Mouse (Mus musculus) stomach, postnatal 0 days (tissue): ENCODE measurements at regions not wholly inside any gene's neighbourhood (a gene's known extent, or its start where the extent isn't known, plus 50 kb on each side); places are given as distances from the start of the nearest gene placed in this dataset.

ENCODE experiments used
- ATAC-seq: fragments of 200-750 bp; cut with Nextera tagmentation; 2 replicates; pipeline ENCODE4 v1.8.0; 2017; ENCODE audit not compliant: low FRiP score, low TSS enrichment
- DNase-seq: peaks from one replicate; pipeline ENCODE4 v3.0.0-alpha.2; 2016; ENCODE audit warnings: low spot score
- H3K27ac ChIP-seq: fragments of 300-500 bp; sonication (generic); replicated peaks from 2 replicates; pipeline ENCODE4 v1.5.1; 2014; ENCODE audit warnings: mild to moderate bottlenecking, control low read depth
- H3K27me3 ChIP-seq: fragments of 300-500 bp; sonication (generic); 2 replicates; pipeline ENCODE4 v1.6.1; 2014; ENCODE audit warnings: low read length; ENCODE audit not compliant: control insufficient read depth, insufficient read depth
- H3K36me3 ChIP-seq: fragments of 300-500 bp; sonication (generic); 2 replicates; pipeline ENCODE4 v1.6.1; 2014; ENCODE audit warnings: low read length, mixed read lengths; ENCODE audit not compliant: control insufficient read depth, insufficient read depth
- H3K4me1 ChIP-seq: fragments of 300-500 bp; sonication (generic); replicated peaks from 2 replicates; pipeline ENCODE4 v1.6.1; 2014; ENCODE audit warnings: antibody characterized with exemption; ENCODE audit not compliant: control insufficient read depth, insufficient read depth
- H3K4me2 ChIP-seq: fragments of 300-500 bp; sonication (generic); replicated peaks from 2 replicates; pipeline ENCODE4 v1.6.1; 2014; ENCODE audit warnings: low read depth, mild to moderate bottlenecking, control low read depth, moderate library complexity
- H3K4me3 ChIP-seq: fragments of 300-500 bp; sonication (generic); 2 replicates; pipeline ENCODE4 v1.5.1; 2014; ENCODE audit warnings: low read depth, low read length, control low read depth
- H3K9ac ChIP-seq: fragments of 300-500 bp; sonication (generic); 2 replicates; pipeline ENCODE4 v1.6.1; 2014; ENCODE audit warnings: mild to moderate bottlenecking, low read length, control low read depth, mixed read lengths
- H3K9me3 ChIP-seq: fragments of 300-500 bp; sonication (generic); 2 replicates; pipeline ENCODE4 v1.6.1; 2016; ENCODE audit warnings: low read length; ENCODE audit not compliant: control insufficient read depth
- CTCF ChIP-seq: IDR thresholded peaks from 2 replicates; pipeline ENCODE4 v1.5.1; 2016; ENCODE audit warnings: antibody characterized with exemption, low read depth, mild to moderate bottlenecking, moderate library complexity
- WGBS: fragments of 180-500 bp; shearing (Covaris S2); extraction: QIAGEN DNeasy Blood & Tissue Kit; methylation state at CpG from one replicate; pipeline ENCODE4 v1.1.7; 2014; 5-methylcytosine and 5-hydroxymethylcytosine counted together

- no peak for TF ChIP-seq CTCF
- Histone ChIP-seq H3K4me3 (no peak overlapping the region), H3K9ac (no peak overlapping the region), H3K27me3 (no peaks in the 10 kb centered on the region), H3K27ac (no peak overlapping the region), H3K9me3 (peaks cover 8% of the 10 kb centered on the region), H3K36me3 (no peaks in the 10 kb centered on the region), H3K4me2 (no peak overlapping the region), H3K4me1 (no peaks in the 10 kb centered on the region)
- ATAC-seq, result no peak
- no peak for DNase-seq
- WGBS, result 78% methylated on average over 1 of the region's 1 CpGs
Measured at GRCm38 (mm10) chr17:79555593-79555992, 56.1 kb upstream of the Rmdn2 start.
